Mouse (Mus musculus) kidney, adult 9 months (tissue): ENCODE results near the gene Pfdn5.
A peak's percentile ranks its signal among the peaks of the same experiment; 100 is the strongest.

Experiments used
- DNase-seq: peaks from one replicate; pipeline ENCODE4 v3.0.0; 2022

Gene Pfdn5

DNA sequence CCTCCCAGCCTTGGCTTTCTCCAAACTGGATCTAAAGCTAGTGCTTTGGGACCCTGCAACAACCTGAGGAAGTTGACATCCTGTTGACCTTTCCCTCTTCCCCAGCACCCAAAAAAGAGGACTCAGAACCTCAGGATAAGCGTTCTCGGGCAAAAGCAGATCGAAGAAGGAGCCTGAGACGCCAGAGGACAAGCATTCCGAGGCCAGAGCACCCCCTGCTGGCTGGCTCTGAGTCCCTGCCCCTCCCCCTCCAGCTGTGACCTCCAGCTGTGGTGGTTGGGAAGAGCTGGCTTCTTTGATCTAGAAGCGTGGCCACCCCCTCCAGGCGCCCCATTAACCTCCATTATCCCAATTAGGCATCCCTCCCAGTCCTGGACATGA lies 51.2 kb downstream of the Pfdn5 start:
- DNase-seq: peak; percentile 95

DNA sequence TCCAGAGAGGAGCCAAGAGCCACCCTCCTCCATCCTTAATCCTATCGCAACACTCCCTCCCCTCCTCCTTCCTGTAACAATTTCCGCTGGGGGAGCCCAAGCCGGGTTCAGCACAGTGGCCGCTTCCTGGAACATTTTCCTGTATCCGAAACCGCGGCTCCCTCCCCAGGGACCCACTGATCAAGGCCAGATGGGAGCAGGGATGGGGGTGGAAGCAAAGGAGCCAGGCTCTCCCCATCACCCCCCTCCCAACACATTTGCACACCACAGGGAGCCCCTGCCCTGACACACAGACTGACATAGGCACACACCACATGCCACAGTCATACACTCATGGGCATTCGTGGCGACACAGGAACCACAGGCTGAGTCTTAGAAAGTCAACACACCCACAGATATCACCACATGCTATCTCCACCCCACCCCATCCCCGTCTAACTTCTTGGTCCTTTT lies 51.9 kb downstream of the Pfdn5 start:
- peak; percentile 77 for DNase-seq
